In genomic region chr12:111692899-111693298, GRCm38 (mm10) we compare ENCODE assay signal across 8 mouse cellular contexts. TPM values are rescaled to one million over a fixed set of nuclear protein-coding genes. Genes with fewer than 3 reads are reported as not detected.
A peak's percentile ranks its signal among the peaks of the same experiment; 100 is the strongest.
DNase-seq lines count a peak whose midpoint lies in the region; ATAC-seq and TF ChIP-seq lines count a peak whose summit lies in the region.

No protein-coding gene starts in this region.

- ATAC-seq in forebrain, embryonic 16.5 days: no peak
- no peak for ATAC-seq in midbrain, embryonic 11.5 days (ENCODE audit: low FRiP score)

- DNase-seq in cerebellum, adult 9-11 months: peak; percentile 48
- no peak for DNase-seq in cerebellum, postnatal 4 days (ENCODE audit: low spot score in 2 of 2)
- peak; percentile 87 for DNase-seq in midbrain, embryonic 11.5 days (ENCODE audit: low spot score, missing footprints)
- DNase-seq in ovary, adult 18-20 months (ENCODE audit: low spot score): no peak
- no peak for DNase-seq in cerebellum, adult 18-20 months
- DNase-seq in left cerebral cortex, adult 11 months (ENCODE audit: low spot score): no peak

- H3K36me3 ChIP-seq in E14TG2a.4 (ENCODE audit: insufficient read depth, low read length): no peaks in the 10 kb centered on the region
- H3K36me3 ChIP-seq in forebrain, embryonic 16.5 days (ENCODE audit: control insufficient read depth, insufficient read depth): no peaks in the 10 kb centered on the region
- no peaks in the 10 kb centered on the region for H3K36me3 ChIP-seq in midbrain, embryonic 11.5 days (ENCODE audit: control insufficient read depth, insufficient read depth, low read length)

- no peak overlapping the region for H3K9ac ChIP-seq in forebrain, embryonic 16.5 days (replicated peaks; ENCODE audit: low read depth, low read length)
- H3K9ac ChIP-seq in midbrain, embryonic 11.5 days (ENCODE audit: low read length): peak overlapping the region; percentile 71

- H3K9me3 ChIP-seq in E14TG2a.4 (ENCODE audit: low read length): no peaks in the 10 kb centered on the region
- no peaks in the 10 kb centered on the region for H3K9me3 ChIP-seq in forebrain, embryonic 16.5 days (ENCODE audit: control insufficient read depth, low read length)
- no peaks in the 10 kb centered on the region for H3K9me3 ChIP-seq in midbrain, embryonic 11.5 days (ENCODE audit: control insufficient read depth, low read length)

- peak overlapping the region; percentile 91 for H3K27ac ChIP-seq in forebrain, embryonic 16.5 days (ENCODE audit: low read length)
- H3K27ac ChIP-seq in midbrain, embryonic 11.5 days (ENCODE audit: low read depth, low read length): peak overlapping the region; percentile 98

- peak overlapping the region; percentile 62 for H3K4me3 ChIP-seq in E14TG2a.4 (replicated peaks; ENCODE audit: low read length)
- no peak overlapping the region for H3K4me3 ChIP-seq in forebrain, embryonic 16.5 days (replicated peaks; ENCODE audit: low read length)
- no peak overlapping the region for H3K4me3 ChIP-seq in midbrain, embryonic 11.5 days (ENCODE audit: low read depth, low read length)

- no peak overlapping the region for H3K4me2 ChIP-seq in forebrain, embryonic 16.5 days (ENCODE audit: low read length)
- peak overlapping the region; percentile 45 for H3K4me2 ChIP-seq in midbrain, embryonic 11.5 days

- 60% methylated on average over 5 of the region's 5 CpGs for WGBS in forebrain, embryonic 16.5 days
- 73% methylated on average over 5 of the region's 5 CpGs for WGBS in midbrain, embryonic 11.5 days

- peaks cover 62% of the 10 kb centered on the region for H3K4me1 ChIP-seq in E14TG2a.4 (replicated peaks; ENCODE audit: low read depth, low read length)
- peaks cover 44% of the 10 kb centered on the region for H3K4me1 ChIP-seq in forebrain, embryonic 16.5 days (replicated peaks; ENCODE audit: control insufficient read depth, insufficient read depth, low read length)
- peaks cover 71% of the 10 kb centered on the region for H3K4me1 ChIP-seq in midbrain, embryonic 11.5 days (ENCODE audit: control insufficient read depth, insufficient read depth, low read length)

- no peak for TF ChIP-seq CTCF in E14TG2a.4 (conservative IDR thresholded peaks at IDR 0.05; ENCODE audit: low read length)

- H3K27me3 ChIP-seq in E14TG2a.4 (ENCODE audit: insufficient read depth, low read length): peaks cover 13% of the 10 kb centered on the region
- H3K27me3 ChIP-seq in forebrain, embryonic 16.5 days (replicated peaks; ENCODE audit: control insufficient read depth, insufficient read depth, low read length): no peaks in the 10 kb centered on the region
- H3K27me3 ChIP-seq in midbrain, embryonic 11.5 days (ENCODE audit: control insufficient read depth, insufficient read depth, low read length): no peaks in the 10 kb centered on the region

RNA-seq across cellular contexts. Expression of gene Trmt61a, which starts 15.0 kb away (rescaled TPM):
- polyA plus RNA-seq in forebrain, embryonic 16.5 days (2015; fragmentation: Nextera tagmentation; extraction: Ambion mirVana): 9.8 and 12.6 TPM in 2 replicates
- polyA plus RNA-seq in midbrain, embryonic 11.5 days (2014; fragmentation: Nextera tagmentation; extraction: Ambion mirVana): 5.5 and 6.0 TPM in 2 replicates

RNA-seq across cellular contexts. Expression of gene Bag5, which starts 20.2 kb away (rescaled TPM):
- polyA plus RNA-seq in forebrain, embryonic 16.5 days (2015; fragmentation: Nextera tagmentation; extraction: Ambion mirVana): 70.8 and 71.5 TPM in 2 replicates
- polyA plus RNA-seq in midbrain, embryonic 11.5 days (2014; fragmentation: Nextera tagmentation; extraction: Ambion mirVana): 62.2 and 64.1 TPM in 2 replicates

RNA-seq across cellular contexts. Expression of gene Apopt1, which starts 20.2 kb away (rescaled TPM):
- 47.2 and 48.3 TPM in 2 replicates for polyA plus RNA-seq in forebrain, embryonic 16.5 days (2015; fragmentation: Nextera tagmentation; extraction: Ambion mirVana)
- polyA plus RNA-seq in midbrain, embryonic 11.5 days (2014; fragmentation: Nextera tagmentation; extraction: Ambion mirVana): 50.8 and 54.7 TPM in 2 replicates

RNA-seq across cellular contexts. Expression of gene Ckb, which starts 20.8 kb away (rescaled TPM):
- 1,407 and 1,413 TPM in 2 replicates for polyA plus RNA-seq in forebrain, embryonic 16.5 days (2015; fragmentation: Nextera tagmentation; extraction: Ambion mirVana)
- 2,717 and 2,900 TPM in 2 replicates for polyA plus RNA-seq in midbrain, embryonic 11.5 days (2014; fragmentation: Nextera tagmentation; extraction: Ambion mirVana)

Comparison
In these comparisons a context has a peak if more than half of its experiments do, and no peak if none do; other contexts are left out.
1. DNase-seq: peak in cerebellum, adult 9-11 months (single experiment) and midbrain, embryonic 11.5 days (single experiment); none in cerebellum, postnatal 4 days (0 of 2), ovary, adult 18-20 months (single experiment), cerebellum, adult 18-20 months (0 of 2) and left cerebral cortex, adult 11 months (single experiment).